Mouse (Mus musculus) ES-E14 (cell line): ENCODE data around the gene Catsperg1.

Source experiments
- CHD2 ChIP-seq: IDR thresholded peaks from 2 replicates; pipeline ENCODE4 v1.6.1; 2014; ENCODE audit warnings: mild to moderate bottlenecking, low read depth, low read length, inconsistent platforms
- HCFC1 ChIP-seq: IDR thresholded peaks from 2 replicates; pipeline ENCODE4 v1.6.1; 2012; ENCODE audit warnings: low read length, inconsistent platforms, borderline replicate concordance; ENCODE audit not compliant: insufficient read depth
- ZC3H11A ChIP-seq: IDR thresholded peaks from 2 replicates; pipeline ENCODE4 v1.6.1; 2012; ENCODE audit warnings: low read depth, mild to moderate bottlenecking, inconsistent platforms, low read length, borderline replicate concordance

DNA sequence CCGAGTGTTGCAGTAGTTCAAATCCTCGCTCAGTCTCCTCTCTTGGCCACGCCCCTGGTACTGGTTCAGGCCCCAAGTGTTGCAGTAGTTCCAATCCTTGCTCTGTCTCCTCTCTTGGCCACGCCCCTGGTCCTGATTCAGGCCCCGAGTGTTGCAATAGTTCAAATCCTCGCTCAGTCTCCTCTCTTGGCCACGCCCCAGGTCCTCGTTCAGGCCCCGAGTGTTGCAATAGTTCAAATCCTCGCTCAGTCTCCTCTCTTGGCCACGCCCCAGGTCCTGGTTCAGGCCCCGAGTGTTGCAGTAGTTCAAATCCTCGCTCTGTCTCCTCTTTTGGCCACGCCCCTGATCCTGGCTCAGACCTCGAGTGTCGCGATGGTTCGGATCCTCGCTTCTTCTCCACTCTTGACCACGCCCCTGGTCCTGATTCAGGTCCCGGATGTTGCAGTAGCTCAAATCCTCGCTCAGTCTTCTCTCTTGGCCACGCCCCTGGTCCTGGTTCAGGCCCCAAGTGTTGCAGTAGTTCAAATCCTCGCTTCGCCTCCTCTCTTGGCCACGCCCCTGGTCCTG is 1.6 kb downstream of the Catsperg1 start:
- TF ChIP-seq HCFC1: no peak
- no peak for TF ChIP-seq ZC3H11A
- TF ChIP-seq CHD2: peak; percentile 78; the same call in 1 of the 2 replicates
